Mouse (Mus musculus) heart, adult 2 months (tissue): Measurements from ENCODE around the gene Ccr8. TPM values are rescaled to one million over a fixed set of nuclear protein-coding genes. Genes with fewer than 3 reads are reported as not detected.

Experiments used
- DNase-seq, 2 experiments: peaks; one replicate each; pipeline ENCODE4 v3.0.0; 2021
- H3K27ac ChIP-seq: fragments of 200-600 bp; 2 replicates; pipeline ENCODE4 v1.8.1; 2022
- H3K27me3 ChIP-seq: fragments of 200-500 bp; 2 replicates; pipeline ENCODE4 v1.6.1; 2012; ENCODE audit warnings: mild to moderate bottlenecking, low read length, inconsistent platforms, mixed read lengths; ENCODE audit not compliant: control insufficient read depth, insufficient read depth
- H3K36me3 ChIP-seq: fragments of 200-500 bp; 2 replicates; pipeline ENCODE4 v1.6.1; 2012; ENCODE audit warnings: low read length, inconsistent platforms; ENCODE audit not compliant: control insufficient read depth, insufficient read depth
- H3K4me1 ChIP-seq: fragments of 200-500 bp; 2 replicates; pipeline ENCODE4 v1.6.1; 2011; ENCODE audit warnings: low read length; ENCODE audit not compliant: control insufficient read depth, insufficient read depth
- H3K4me3 ChIP-seq: fragments of 200-600 bp; 2 replicates; pipeline ENCODE4 v1.8.1; 2022
- H3K79me2 ChIP-seq: fragments of 200-500 bp; replicated peaks from 2 replicates; pipeline ENCODE4 v1.6.1; 2012; ENCODE audit warnings: mild to moderate bottlenecking, inconsistent platforms, low read length, moderate library complexity, mixed read lengths; ENCODE audit not compliant: control insufficient read depth, insufficient read depth
- H3K9ac ChIP-seq: fragments of 200-500 bp; 2 replicates; pipeline ENCODE4 v1.6.1; 2012; ENCODE audit warnings: low read depth, mild to moderate bottlenecking, control low read depth, inconsistent platforms, low read length, mixed read lengths
- CTCF ChIP-seq: fragments of 200-600 bp; IDR thresholded peaks from 2 replicates; pipeline ENCODE4 v1.8.1; 2022; ENCODE audit warnings: antibody characterized with exemption, mild to moderate bottlenecking, moderate library complexity
- EP300 ChIP-seq: fragments of 200-500 bp; IDR thresholded peaks from 2 replicates; pipeline ENCODE4 v1.6.1; 2011; ENCODE audit warnings: low read depth, low read length, control low read depth; ENCODE audit not compliant: insufficient read depth
- POLR2A ChIP-seq: fragments of 200-500 bp; IDR thresholded peaks from 2 replicates; pipeline ENCODE4 v1.6.1; 2011; ENCODE audit warnings: mild to moderate bottlenecking, low read depth, low read length, control low read depth; ENCODE audit not compliant: insufficient read depth
- WGBS: fragments of 180-500 bp; shearing (Covaris S2); methylation state at CpG from one replicate; pipeline ENCODE4 v1.1.7; 2018; 5-methylcytosine and 5-hydroxymethylcytosine counted together
- intact Hi-C: fragments of 180-260 bp; cut with DNase I; formaldehyde crosslinking; loops from one replicate; pipeline ENCODE4 v1.15.1; 2025
- polyA plus RNA-seq: library from polyadenylated mRNA; depleted of rRNA; stranded (reverse); fragments of >200 nt; gene quantifications from 2 replicates; pipeline ENCODE4 v1.2.3, GENCODE M21; 2012
- total RNA-seq, 2 experiments: library from RNA; stranded (reverse); gene quantifications; 2 replicates each; pipeline ENCODE4 v1.2.3; 2021

The Ccr8 gene
- total and polyA plus RNA-seq, 3 experiments, result not detected

- 72% methylated on average over 5 of the region's 5 CpGs for WGBS
- H3K79me2 ChIP-seq, result no peaks in the 10 kb centered on the region
- H3K27ac ChIP-seq, result no peak overlapping the region
- no peaks in the 10 kb centered on the region for H3K36me3 ChIP-seq
- H3K4me1 ChIP-seq, result no peaks in the 10 kb centered on the region
- H3K9ac ChIP-seq, result no peak overlapping the region
- no peak for TF ChIP-seq EP300
- TF ChIP-seq POLR2A, result no peak
- TF ChIP-seq CTCF, result no peak
- intact Hi-C loops, result no loop called here
- no peaks in the 10 kb centered on the region for H3K27me3 ChIP-seq
- H3K4me3 ChIP-seq, result no peak overlapping the region
- no peak for DNase-seq
Observed at GRCm38 (mm10) chr9:120081967-120082366, 9.9 kb upstream of the Ccr8 start.

GRCm38 (mm10) chr9:120082691-120083090 is 9.2 kb upstream of the Ccr8 start:
- no peak for DNase-seq
- TF ChIP-seq CTCF, result no peak
- 79% methylated on average over 4 of the region's 4 CpGs for WGBS

GRCm38 (mm10) chr9:120083158-120083894 is 8.6 kb upstream of the Ccr8 start:
- no peak for DNase-seq
- Histone ChIP-seq H3K4me3 (no peak overlapping the region), H3K27me3 (no peaks in the 10 kb centered on the region), H3K79me2 (no peaks in the 10 kb centered on the region), H3K36me3 (no peaks in the 10 kb centered on the region), H3K27ac (no peak overlapping the region), H3K9ac (no peak overlapping the region), H3K4me1 (no peaks in the 10 kb centered on the region)
- 74% methylated on average over 18 of the region's 18 CpGs for WGBS
- intact Hi-C loops, result no loop called here
- TF ChIP-seq CTCF (no peak), EP300 (no peak)

More at GRCm38 (mm10) chr9:120082691-120083090, 9.2 kb upstream of the Ccr8 start:
- H3K4me3 ChIP-seq, result no peak overlapping the region
- no peaks in the 10 kb centered on the region for H3K36me3 ChIP-seq
- no peaks in the 10 kb centered on the region for H3K79me2 ChIP-seq
- intact Hi-C loops, result no loop called here
- H3K9ac ChIP-seq, result no peak overlapping the region
- no peak overlapping the region for H3K27ac ChIP-seq
- no peaks in the 10 kb centered on the region for H3K4me1 ChIP-seq
- H3K27me3 ChIP-seq, result no peaks in the 10 kb centered on the region

- Histone ChIP-seq H3K27ac (no peak overlapping the region), H3K4me1 (no peaks in the 10 kb centered on the region), H3K4me3 (no peak overlapping the region), H3K36me3 (no peaks in the 10 kb centered on the region), H3K9ac (no peak overlapping the region), H3K27me3 (no peaks in the 10 kb centered on the region), H3K79me2 (no peaks in the 10 kb centered on the region)
- no peak for TF ChIP-seq POLR2A
- TF ChIP-seq CTCF, result no peak
- TF ChIP-seq EP300, result no peak
- intact Hi-C loops, result no loop called here
- DNase-seq, result no peak
- 79% methylated on average over 9 of the region's 9 CpGs for WGBS
Observed at GRCm38 (mm10) chr9:120084406-120084805, 7.5 kb upstream of the Ccr8 start.

GRCm38 (mm10) chr9:120089125-120089524 is 2.8 kb upstream of the Ccr8 start:
- no peaks in the 10 kb centered on the region for H3K27me3 ChIP-seq
- H3K27ac ChIP-seq, result no peak overlapping the region
- no peaks in the 10 kb centered on the region for H3K79me2 ChIP-seq
- TF ChIP-seq CTCF, result peak; percentile 24; the same call in 1 of the 2 replicates
- TF ChIP-seq EP300, result no peak
- intact Hi-C loops, result no loop called here
- H3K4me1 ChIP-seq, result no peaks in the 10 kb centered on the region
- 81% methylated on average over 7 of the region's 7 CpGs for WGBS
- no peak overlapping the region for H3K4me3 ChIP-seq
- H3K36me3 ChIP-seq, result no peaks in the 10 kb centered on the region
- H3K9ac ChIP-seq, result no peak overlapping the region
- no peak for DNase-seq

GRCm38 (mm10) chr9:120091086-120091485 is 828 bp upstream of the Ccr8 start:
- no peak overlapping the region for H3K9ac ChIP-seq
- no peaks in the 10 kb centered on the region for H3K36me3 ChIP-seq
- no peak overlapping the region for H3K4me3 ChIP-seq
- TF ChIP-seq CTCF, result no peak
- no peak for TF ChIP-seq EP300
- TF ChIP-seq POLR2A, result no peak
- no peaks in the 10 kb centered on the region for H3K4me1 ChIP-seq
- WGBS, result 73% methylated on average over 10 of the region's 10 CpGs
- no peaks in the 10 kb centered on the region for H3K27me3 ChIP-seq
- H3K27ac ChIP-seq, result no peak overlapping the region
- intact Hi-C loops, result no loop called here
- H3K79me2 ChIP-seq, result no peaks in the 10 kb centered on the region
- DNase-seq, result no peak
